In the genomic region with DNA sequence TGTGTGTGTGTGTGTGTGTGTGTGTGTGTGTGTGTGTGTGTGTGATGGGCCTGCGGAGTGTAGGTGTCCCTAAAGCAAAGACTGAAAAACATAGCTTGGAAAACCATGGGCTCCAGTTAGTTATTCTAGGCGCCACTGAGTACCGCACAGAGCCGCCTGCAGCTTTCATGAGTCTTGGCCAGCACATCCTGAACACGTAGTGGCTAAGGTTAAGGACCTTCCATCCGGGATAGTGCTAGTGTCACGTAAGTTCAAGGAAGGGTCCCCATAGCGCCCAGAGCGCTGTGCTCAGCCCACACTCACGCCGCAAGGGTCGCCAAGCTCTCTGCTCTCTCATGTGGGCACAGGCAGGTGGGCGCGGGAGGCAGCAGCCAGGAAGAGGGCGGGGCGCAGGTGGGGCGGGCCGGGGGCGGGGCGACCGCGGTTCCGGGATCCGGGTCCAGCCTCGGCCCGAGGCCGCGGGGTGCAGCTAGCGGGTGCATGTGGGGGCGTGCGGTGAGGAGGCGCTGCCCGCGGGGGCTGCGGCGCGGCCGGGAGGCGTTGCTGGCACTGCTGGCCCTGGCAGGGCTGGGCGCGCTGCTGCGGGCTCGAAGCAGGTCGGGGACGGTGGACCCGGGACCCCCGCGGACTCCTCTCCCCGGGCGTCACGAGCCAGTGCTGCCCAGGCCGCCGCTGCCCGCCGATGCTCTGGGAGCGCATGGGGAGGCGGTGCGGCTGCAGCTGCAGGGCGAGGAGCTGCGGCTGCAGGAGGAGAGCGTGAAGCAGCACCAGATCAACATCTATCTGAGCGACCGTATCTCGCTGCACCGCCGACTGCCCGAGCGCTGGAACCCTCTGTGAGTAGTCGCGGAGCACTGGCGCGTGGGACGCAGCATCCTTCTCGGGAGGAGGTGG, we compare ENCODE assay signal across 8 mouse cellular contexts. TPM values are rescaled to one million over a fixed set of nuclear protein-coding genes. Genes with fewer than 3 reads are reported as not detected.
A peak's percentile ranks its signal among the peaks of the same experiment; 100 is the strongest.
DNase-seq lines count a peak whose midpoint lies in the region; ATAC-seq and TF ChIP-seq lines count a peak whose summit lies in the region.

A gene (plus strand): TSS at position 417 of the 894 bp plus-strand sequence.

- dilution Hi-C loops in CH12.LX (cut with MboI; ENCODE audit: extremely low pct_ligation_motif_present, extremely low pct_unique_long_range_greater_than_20kb, low sequenced_read_pairs), result no loop called here

- under 1% methylated on average over 74 of the region's 74 CpGs for WGBS in embryonic facial prominence, embryonic 10.5 days
- 2% methylated on average over 59 of the region's 74 CpGs for WGBS in hindbrain, embryonic 11.5 days
- 1% methylated on average over 61 of the region's 74 CpGs for WGBS in limb, embryonic 13.5 days

- H3K27me3 ChIP-seq in CH12.LX (replicated peaks), result no peaks in the 10 kb centered on the region
- peaks cover 81% of the 10 kb centered on the region for H3K27me3 ChIP-seq in embryonic facial prominence, embryonic 10.5 days (replicated peaks; ENCODE audit: low read depth, poor library complexity, severe bottlenecking)
- H3K27me3 ChIP-seq in hindbrain, embryonic 11.5 days (ENCODE audit: control insufficient read depth, insufficient read depth, low read length), result peaks cover 20% of the 10 kb centered on the region
- H3K27me3 ChIP-seq in limb, embryonic 13.5 days, result peaks cover 42% of the 10 kb centered on the region

- peaks cover 3 to 31% of the 10 kb centered on the region in 2 experiments; a peak in 2 of 4 replicates for H3K4me1 ChIP-seq in CH12.LX (ENCODE audit: control insufficient read depth in 1 of 2, insufficient read depth in 2 of 2)
- peaks cover 26% of the 10 kb centered on the region for H3K4me1 ChIP-seq in embryonic facial prominence, embryonic 10.5 days
- H3K4me1 ChIP-seq in hindbrain, embryonic 11.5 days (replicated peaks; ENCODE audit: control insufficient read depth, insufficient read depth, low read length), result peaks cover 5% of the 10 kb centered on the region
- H3K4me1 ChIP-seq in limb, embryonic 13.5 days, result peaks cover 19% of the 10 kb centered on the region

- TF ChIP-seq POLR2A in CH12.LX (IDR thresholded peaks at IDR 0.05; ENCODE audit: low read depth, low read length), result peak; percentile 67

- H3K9me3 ChIP-seq in CH12.LX (replicated peaks; ENCODE audit: low read length), result no peaks in the 10 kb centered on the region
- H3K9me3 ChIP-seq in embryonic facial prominence, embryonic 10.5 days, result no peaks in the 10 kb centered on the region
- no peaks in the 10 kb centered on the region for H3K9me3 ChIP-seq in hindbrain, embryonic 11.5 days (ENCODE audit: control insufficient read depth, low read length)
- no peaks in the 10 kb centered on the region for H3K9me3 ChIP-seq in limb, embryonic 13.5 days

- peak within 1 kb of the TSS; percentile 48 for H3K9ac ChIP-seq in CH12.LX (ENCODE audit: insufficient read depth, low read depth)
- peak within 1 kb of the TSS; percentile 55 for H3K9ac ChIP-seq in hindbrain, embryonic 11.5 days (ENCODE audit: low read depth, low read length)
- peak within 1 kb of the TSS; percentile 69 for H3K9ac ChIP-seq in limb, embryonic 13.5 days

- no peak for TF ChIP-seq EP300 in CH12.LX (IDR thresholded peaks at IDR 0.05; ENCODE audit: low read length)

- peak; percentile 46; the same call in 1 of the 2 replicates for ATAC-seq in cerebellum, adult (ENCODE audit: insufficient number of reproducible peaks, low FRiP score, low TSS enrichment)
- ATAC-seq in hindbrain, embryonic 11.5 days (ENCODE audit: low FRiP score), result peak; percentile 69
- peak; percentile 80 for ATAC-seq in limb, embryonic 13.5 days (ENCODE audit: low FRiP score, low read depth)

- no peak for DNase-seq in cerebellum, adult 11 months
- peak; percentile 41 for DNase-seq in CH12.LX (ENCODE audit: extremely low read depth)
- peak; percentile 63 for DNase-seq in embryonic facial prominence, embryonic 10.5 days (ENCODE audit: low spot score)
- DNase-seq in hindbrain, embryonic 11.5 days (ENCODE audit: low spot score), result peak; percentile 58
- DNase-seq in natural killer cell, adult 2 months (ENCODE audit: low spot score in 2 of 2), result peak; percentile 2 to 17
- DNase-seq in thymus, adult 18-20 months, result peak; percentile 48 to 53

- no peak for TF ChIP-seq RAD21 in CH12.LX (IDR thresholded peaks at IDR 0.05; ENCODE audit: low read depth, low read length)

- no peak within 1 kb of the TSS for H3K27ac ChIP-seq in CH12.LX (ENCODE audit: insufficient read depth, low read depth)
- peak within 1 kb of the TSS; percentile 60 for H3K27ac ChIP-seq in embryonic facial prominence, embryonic 10.5 days (replicated peaks)
- H3K27ac ChIP-seq in hindbrain, embryonic 11.5 days (ENCODE audit: low read depth, low read length), result no peak within 1 kb of the TSS
- no peak within 1 kb of the TSS for H3K27ac ChIP-seq in limb, embryonic 13.5 days

- H3K4me2 ChIP-seq in CH12.LX (ENCODE audit: insufficient read depth, low read depth, poor library complexity, severe bottlenecking), result peak within 1 kb of the TSS; percentile 90
- peak within 1 kb of the TSS; percentile 100 for H3K4me2 ChIP-seq in hindbrain, embryonic 11.5 days (replicated peaks; ENCODE audit: low read depth, low read length)
- H3K4me2 ChIP-seq in limb, embryonic 13.5 days (replicated peaks), result peak within 1 kb of the TSS; percentile 99

- peak within 1 kb of the TSS; percentile 60 to 92 (median 91) for H3K4me3 ChIP-seq in CH12.LX (replicated peaks in 1 of 3; ENCODE audit: low read depth in 2 of 3, low read length in 2 of 3, poor library complexity in 1 of 3)
- peak within 1 kb of the TSS; percentile 86 for H3K4me3 ChIP-seq in embryonic facial prominence, embryonic 10.5 days
- H3K4me3 ChIP-seq in hindbrain, embryonic 11.5 days (ENCODE audit: low read depth, low read length), result peak within 1 kb of the TSS; percentile 68
- H3K4me3 ChIP-seq in limb, embryonic 13.5 days, result peak within 1 kb of the TSS; percentile 70

- no peaks in the 10 kb centered on the region for H3K79me2 ChIP-seq in CH12.LX (replicated peaks; ENCODE audit: control insufficient read depth, extremely low read depth, insufficient read depth, poor library complexity, severe bottlenecking)

- in situ Hi-C loops in CH12.LX (cut with MboI; ENCODE audit: low pct_ligation_motif_present, low pct_unique_long_range_greater_than_20kb, low sequenced_read_pairs), result no loop called here

- H3K36me3 ChIP-seq in CH12.LX (replicated peaks in 1 of 2; ENCODE audit: control insufficient read depth in 1 of 2, insufficient read depth in 1 of 2, low read length in 1 of 2), result peaks cover 0 to 10% of the 10 kb centered on the region in 2 experiments
- no peaks in the 10 kb centered on the region for H3K36me3 ChIP-seq in embryonic facial prominence, embryonic 10.5 days (replicated peaks)
- no peaks in the 10 kb centered on the region for H3K36me3 ChIP-seq in hindbrain, embryonic 11.5 days (ENCODE audit: control insufficient read depth, insufficient read depth, low read length)
- H3K36me3 ChIP-seq in limb, embryonic 13.5 days, result no peaks in the 10 kb centered on the region

- TF ChIP-seq CTCF in CH12.LX (conservative IDR thresholded peaks at IDR 0.05 in 1 of 2, IDR thresholded peaks at IDR 0.05 in 1 of 2; ENCODE audit: low read depth in 2 of 2, low read length in 2 of 2), result no peak

TF ChIP-seq in CH12.LX, 34 proteins besides CTCF, POLR2A, EP300 and RAD21:
- no peak for TF ChIP-seq ZKSCAN1 (IDR thresholded peaks at IDR 0.05; ENCODE audit: borderline replicate concordance, low read depth, low read length)
- TF ChIP-seq SIN3A (IDR thresholded peaks at IDR 0.05; ENCODE audit: low read length), result peak; percentile 66; the same call in 1 of the 2 replicates
- TF ChIP-seq PAX5 (IDR thresholded peaks at IDR 0.05; ENCODE audit: low read length), result no peak
- peak; percentile 76 for TF ChIP-seq ELF1 (IDR thresholded peaks at IDR 0.05; ENCODE audit: low read depth, low read length)
- no peak for TF ChIP-seq MXI1 (IDR thresholded peaks at IDR 0.05; ENCODE audit: low read depth, low read length)
- TF ChIP-seq ETS1 (conservative IDR thresholded peaks at IDR 0.05; ENCODE audit: low read depth, low read length), result no peak
- no peak for TF ChIP-seq IRF4 (IDR thresholded peaks at IDR 0.05; ENCODE audit: low read depth, low read length)
- 0 out of 2 replicates have a peak, but pooled peaks have one; percentile 24 for TF ChIP-seq TCF12 (IDR thresholded peaks at IDR 0.05; ENCODE audit: low read depth, low read length)
- no peak for TF ChIP-seq TBP (conservative IDR thresholded peaks at IDR 0.05; ENCODE audit: low read depth, low read length)
- TF ChIP-seq CHD1 (IDR thresholded peaks at IDR 0.05; ENCODE audit: low read depth, low read length), result no peak
- TF ChIP-seq MAFK (IDR thresholded peaks at IDR 0.05; ENCODE audit: insufficient replicate concordance, low read length), result no peak

RNA-seq across cellular contexts. Expression of the gene that starts here (rescaled TPM):
- total RNA-seq in CH12.LX (2012; rRNA removed) (15.8 and 17.7 TPM in 2 replicates), CH12.LX (2014; rRNA removed) (14.7 and 16.1 TPM in 2 replicates)
- 16.4 and 18.6 TPM in 2 replicates for polyA plus RNA-seq in CH12.LX (2012; ENCODE audit: insufficient read length, low read depth)
- 3.1 and 3.4 TPM in 2 replicates for polyA plus RNA-seq in embryonic facial prominence, embryonic 10.5 days (2016; fragmentation: Nextera tagmentation; extraction: Ambion mirVana)
- 2.7 and 2.8 TPM in 2 replicates for polyA plus RNA-seq in hindbrain, embryonic 11.5 days (2014; fragmentation: Nextera tagmentation; extraction: Ambion mirVana)
- 3.8 and 4.3 TPM in 2 replicates for polyA plus RNA-seq in limb, embryonic 13.5 days (2015; fragmentation: Nextera tagmentation; extraction: Ambion mirVana)
